Mouse (Mus musculus) bone marrow, adult 2 months (tissue): ENCODE measurements at regions not wholly inside any gene's neighbourhood (a gene's known extent, or its start where the extent isn't known, plus 50 kb on each side); places are given as distances from the start of the nearest gene placed in this dataset.

ENCODE experiments used
- H3K27ac ChIP-seq: fragments of 200-500 bp; 2 replicates; pipeline ENCODE4 v1.5.1; 2012; ENCODE audit warnings: low read depth, mild to moderate bottlenecking, control low read depth, inconsistent platforms, low read length; ENCODE audit not compliant: control insufficient read depth, poor library complexity, insufficient read depth
- H3K4me1 ChIP-seq: fragments of 200-500 bp; 2 replicates; pipeline ENCODE4 v1.6.1; 2011; ENCODE audit warnings: low read length; ENCODE audit not compliant: control insufficient read depth, insufficient read depth
- H3K4me3 ChIP-seq: fragments of 200-500 bp; replicated peaks from 2 replicates; pipeline ENCODE3; 2011; ENCODE audit warnings: mild to moderate bottlenecking, low read depth, low read length, control low read depth; ENCODE audit not compliant: control insufficient read depth
- CTCF ChIP-seq: fragments of 200-500 bp; IDR thresholded peaks from 2 replicates; pipeline ENCODE4 v1.5.1; 2011; ENCODE audit warnings: low read length, control low read depth; ENCODE audit not compliant: control insufficient read depth, insufficient read depth
- POLR2A ChIP-seq: fragments of 200-500 bp; IDR thresholded peaks from 2 replicates; pipeline ENCODE4 v1.6.1; 2011; ENCODE audit warnings: low read depth, mild to moderate bottlenecking, control low read depth, low read length, borderline replicate concordance; ENCODE audit not compliant: control insufficient read depth
- WGBS: fragments of 180-500 bp; shearing (Covaris S2); methylation state at CpG from one replicate; pipeline ENCODE4 v1.1.7; 2018; 5-methylcytosine and 5-hydroxymethylcytosine counted together

DNA sequence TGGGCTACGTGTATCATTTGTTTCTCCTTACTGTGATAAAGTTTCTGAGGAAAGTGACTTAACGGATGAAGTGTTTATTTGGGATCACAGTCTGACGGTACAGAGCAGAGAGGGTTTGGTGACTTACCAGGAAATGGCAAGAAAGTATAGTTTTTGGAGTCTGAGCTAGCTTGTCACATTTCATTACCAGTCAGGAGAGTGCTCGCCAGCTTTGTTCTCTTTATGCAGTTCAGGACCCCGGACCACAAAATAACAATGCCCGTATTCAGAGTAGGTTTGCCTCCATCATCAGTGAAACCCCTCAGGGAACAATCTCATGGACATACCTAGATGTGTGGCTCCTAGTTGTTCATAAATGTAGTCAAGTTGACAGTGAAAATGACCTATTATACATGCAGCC lies 387.7 kb downstream of the Wdr11 start:
- no peak overlapping the region for H3K4me3 ChIP-seq
- TF ChIP-seq CTCF (no peak), POLR2A (no peak)
- no peak overlapping the region for H3K27ac ChIP-seq
- H3K4me1 ChIP-seq: no peaks in the 10 kb centered on the region
- 69% methylated on average over 6 of the region's 6 CpGs for WGBS

DNA sequence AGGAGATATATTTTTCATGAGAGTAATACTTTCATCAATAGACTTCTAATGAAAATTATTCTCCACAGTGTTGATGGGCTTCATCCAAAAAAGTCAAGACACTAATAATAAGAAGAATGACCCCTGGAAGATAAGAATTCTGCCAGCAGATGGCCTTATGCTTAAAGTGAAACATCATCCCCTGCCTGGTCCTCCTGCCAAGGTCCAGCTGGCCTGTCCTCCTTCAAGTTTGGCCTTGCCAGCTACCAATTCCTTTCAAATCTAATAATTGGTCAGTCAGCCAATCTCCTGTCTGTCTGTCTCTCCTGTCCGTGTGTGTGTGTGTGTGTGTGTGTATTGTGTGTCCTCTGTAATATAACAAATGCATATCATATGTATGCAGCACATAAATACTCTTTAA lies 388.8 kb downstream of the Wdr11 start:
- TF ChIP-seq POLR2A (no peak), CTCF (no peak)
- H3K4me3 ChIP-seq: no peak overlapping the region
- 59% methylated on average over 1 of the region's 1 CpGs for WGBS
- H3K27ac ChIP-seq: no peak overlapping the region
- H3K4me1 ChIP-seq: no peaks in the 10 kb centered on the region

DNA sequence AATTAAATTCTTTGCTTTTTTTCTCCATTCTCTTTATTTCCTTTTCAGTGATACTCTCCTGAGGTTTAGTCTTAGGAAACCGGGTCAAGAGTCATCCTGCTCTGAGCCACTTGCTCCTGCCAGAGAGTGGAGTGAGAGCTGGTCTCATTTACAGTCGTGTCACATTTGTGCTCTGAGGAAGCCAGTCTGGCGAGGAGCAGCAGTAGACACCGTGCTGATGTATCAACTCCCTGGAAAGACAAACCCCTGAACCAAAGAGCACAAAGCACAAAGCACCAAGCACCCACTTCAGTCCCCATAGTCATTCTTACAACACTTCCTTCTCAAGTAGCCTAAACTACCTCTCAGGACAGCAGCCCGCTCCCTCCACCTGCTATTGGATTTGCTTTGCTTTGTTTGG lies 390.7 kb downstream of the Wdr11 start:
- 71% methylated on average over 5 of the region's 5 CpGs for WGBS
- no peak for TF ChIP-seq POLR2A
- TF ChIP-seq CTCF: no peak
- H3K4me3 ChIP-seq: no peak overlapping the region
- H3K4me1 ChIP-seq: no peaks in the 10 kb centered on the region
- H3K27ac ChIP-seq: no peak overlapping the region

DNA sequence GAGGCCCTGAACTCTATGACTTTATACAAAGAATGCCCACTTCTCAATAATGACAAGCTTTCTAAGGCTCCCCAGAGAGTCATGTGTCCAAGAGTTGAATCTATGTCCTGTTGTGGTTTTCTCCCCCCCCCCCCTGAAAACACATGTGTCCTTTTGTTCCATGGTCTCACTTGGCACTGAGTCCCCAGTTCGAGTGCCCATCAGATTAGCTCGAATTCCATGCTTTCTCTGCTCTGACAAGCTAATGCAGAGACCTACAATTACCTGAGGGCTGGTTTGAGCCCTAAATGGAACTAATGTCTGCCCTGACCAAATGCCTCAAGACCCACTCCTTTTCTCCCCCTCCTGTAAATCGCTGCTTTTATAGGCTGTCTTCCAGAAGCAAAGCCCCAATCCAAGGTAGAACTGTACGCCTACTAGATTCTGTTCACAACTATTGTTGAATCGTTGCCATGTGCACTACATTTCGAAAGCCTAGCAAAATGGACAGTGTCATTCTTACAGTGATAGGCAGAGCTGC lies 392.0 kb downstream of the Wdr11 start:
- WGBS: 76% methylated on average over 6 of the region's 6 CpGs
- TF ChIP-seq POLR2A: no peak
- TF ChIP-seq CTCF: no peak
- H3K27ac ChIP-seq: no peak overlapping the region
- no peaks in the 10 kb centered on the region for H3K4me1 ChIP-seq
- H3K4me3 ChIP-seq: no peak overlapping the region

DNA sequence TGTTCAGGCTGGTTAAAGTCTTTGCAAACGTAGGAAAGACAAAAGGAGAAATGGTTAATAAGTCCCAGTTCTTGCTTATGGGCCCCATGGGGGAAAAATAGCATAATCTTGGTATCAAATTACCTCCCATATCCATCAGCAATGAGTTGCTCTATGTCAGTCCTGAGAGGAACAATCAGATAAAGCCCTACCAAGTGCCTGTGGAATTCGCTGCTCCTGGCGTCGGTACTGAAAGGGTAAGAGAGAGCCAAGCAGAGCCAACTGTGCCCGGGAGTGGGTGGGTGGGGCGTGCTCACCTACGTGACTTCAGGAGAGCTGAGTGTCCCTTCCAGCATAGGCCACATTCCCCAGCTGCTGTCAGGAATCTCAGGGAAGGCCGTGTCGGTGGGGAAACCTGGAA lies 392.7 kb downstream of the Wdr11 start:
- Histone ChIP-seq H3K4me1 (no peaks in the 10 kb centered on the region), H3K4me3 (no peak overlapping the region), H3K27ac (no peak overlapping the region)
- 84% methylated on average over 9 of the region's 9 CpGs for WGBS
- no peak for TF ChIP-seq CTCF
- TF ChIP-seq POLR2A: no peak

DNA sequence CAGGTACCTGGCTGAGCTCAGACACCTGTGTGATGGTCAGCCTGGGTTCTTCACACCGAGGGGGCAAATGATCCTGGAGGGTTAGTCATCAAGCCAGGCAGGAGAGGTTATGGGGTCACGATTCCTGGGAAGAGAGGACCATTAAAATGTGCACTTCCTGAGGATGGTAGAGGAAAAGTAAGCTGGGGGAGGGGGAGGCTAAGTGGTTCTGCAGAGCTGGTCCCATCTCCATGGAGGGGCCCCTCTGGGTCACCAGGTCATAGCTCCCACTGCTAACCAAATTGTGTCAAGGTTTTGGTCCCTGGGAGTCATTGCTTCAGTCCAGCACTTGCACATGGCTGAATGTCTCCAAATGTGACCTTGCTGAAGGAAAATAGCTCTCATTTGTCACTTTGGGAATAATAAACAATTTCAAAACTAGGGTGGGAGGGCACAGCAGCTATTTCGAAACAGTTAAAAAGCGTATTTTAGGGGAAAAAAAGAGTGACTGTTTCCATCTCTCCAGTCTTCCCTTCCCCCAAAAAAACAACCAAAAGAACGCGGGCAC lies 395.5 kb downstream of the Wdr11 start:
- Histone ChIP-seq H3K27ac (no peak overlapping the region), H3K4me1 (no peaks in the 10 kb centered on the region), H3K4me3 (no peak overlapping the region)
- TF ChIP-seq CTCF (no peak), POLR2A (no peak)
- WGBS: 72% methylated on average over 6 of the region's 6 CpGs

DNA sequence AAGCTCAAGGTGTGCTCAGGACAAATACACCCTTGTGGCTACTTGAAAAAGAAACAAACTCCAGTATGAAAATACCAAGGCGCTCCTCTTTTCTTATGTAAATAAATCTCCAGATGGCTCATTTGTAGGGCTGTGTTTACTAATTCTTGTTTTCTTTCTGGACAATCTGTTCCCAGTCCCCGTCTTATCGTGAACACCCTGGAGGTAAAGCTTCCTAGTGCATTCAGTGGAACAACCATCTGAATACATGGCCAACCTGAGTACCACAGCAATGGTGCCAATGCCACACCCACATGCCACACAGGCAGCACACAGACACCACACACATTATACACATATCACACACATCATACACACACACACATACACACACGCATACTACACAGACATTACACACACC lies 396.1 kb downstream of the Wdr11 start:
- Histone ChIP-seq H3K4me3 (no peak overlapping the region), H3K4me1 (no peaks in the 10 kb centered on the region), H3K27ac (no peak overlapping the region)
- TF ChIP-seq CTCF (no peak), POLR2A (no peak)
- 86% methylated on average over 4 of the region's 4 CpGs for WGBS

DNA sequence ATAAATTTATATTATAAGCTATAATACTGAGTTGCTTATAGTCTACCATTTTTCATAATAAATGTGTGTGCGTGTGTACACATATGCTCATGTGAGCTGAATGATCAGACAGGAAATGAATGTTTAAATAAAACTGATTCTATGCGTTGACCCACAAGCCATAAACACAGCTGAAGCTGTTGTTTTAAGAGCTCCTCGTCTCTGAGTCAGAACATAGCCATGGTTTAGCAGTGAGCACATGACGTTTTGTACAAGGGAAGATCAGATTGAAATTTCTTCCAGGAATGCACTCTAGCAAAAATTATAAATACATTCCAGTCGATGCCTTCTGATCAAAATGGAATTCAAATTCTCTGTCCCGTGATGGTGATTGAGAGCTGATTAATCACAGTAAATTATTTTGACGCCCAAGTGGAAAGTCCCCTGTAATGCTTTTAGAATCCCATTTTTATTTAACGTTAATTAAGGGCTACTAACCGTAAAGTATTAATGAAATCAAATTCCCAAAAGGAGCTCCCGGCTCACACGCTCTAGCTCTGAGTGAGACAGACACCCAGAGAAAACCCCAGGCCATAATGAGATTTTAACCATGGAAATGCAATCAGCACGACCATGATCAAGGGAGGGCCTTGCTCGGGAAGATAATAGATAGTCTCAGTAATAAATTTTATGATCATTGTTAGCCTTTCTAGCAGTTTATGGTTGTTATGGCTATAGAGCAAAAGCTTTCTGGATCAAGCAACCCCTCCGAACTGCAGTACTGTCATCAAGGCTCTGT lies 402.0 kb downstream of the Wdr11 start:
- TF ChIP-seq CTCF (no peak), POLR2A (no peak)
- no peak overlapping the region for H3K4me3 ChIP-seq
- no peak overlapping the region for H3K27ac ChIP-seq
- H3K4me1 ChIP-seq: no peaks in the 10 kb centered on the region
- WGBS: 77% methylated on average over 14 of the region's 14 CpGs
